Mouse (Mus musculus) cerebellum, adult 9-11 months (tissue): ENCODE measurements around the gene Ssu2.

Source experiments
- DNase-seq: peaks from one replicate; pipeline ENCODE4 v3.0.0; 2022

Gene Ssu2

GRCm38 (mm10) chr6:112337667-112338066, 50.2 kb downstream of the Ssu2 start:
- no peak for DNase-seq

DNA sequence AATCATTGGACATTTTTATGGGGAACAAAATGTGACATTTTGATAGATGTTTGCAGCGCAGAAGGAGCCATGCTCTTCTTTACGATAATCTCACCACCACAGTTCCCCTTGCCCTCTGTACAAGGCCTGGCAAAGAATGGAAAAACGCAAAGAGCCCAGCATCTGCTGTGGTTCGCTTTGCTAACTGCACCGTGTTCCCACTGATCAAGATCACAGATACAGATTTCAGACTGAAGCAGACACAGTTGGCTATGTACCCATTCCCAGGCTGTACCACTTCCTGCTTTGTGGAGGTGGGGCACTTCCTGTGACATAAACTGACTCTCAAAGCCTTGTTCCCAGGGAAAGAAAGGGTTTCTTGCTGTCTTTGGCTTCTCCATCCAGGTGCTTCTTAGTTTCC, 53.9 kb downstream of the Ssu2 start:
- DNase-seq, result no peak

- DNase-seq, result no peak
Measured at GRCm38 (mm10) chr6:112331223-112331598, 56.6 kb downstream of the Ssu2 start.

DNA sequence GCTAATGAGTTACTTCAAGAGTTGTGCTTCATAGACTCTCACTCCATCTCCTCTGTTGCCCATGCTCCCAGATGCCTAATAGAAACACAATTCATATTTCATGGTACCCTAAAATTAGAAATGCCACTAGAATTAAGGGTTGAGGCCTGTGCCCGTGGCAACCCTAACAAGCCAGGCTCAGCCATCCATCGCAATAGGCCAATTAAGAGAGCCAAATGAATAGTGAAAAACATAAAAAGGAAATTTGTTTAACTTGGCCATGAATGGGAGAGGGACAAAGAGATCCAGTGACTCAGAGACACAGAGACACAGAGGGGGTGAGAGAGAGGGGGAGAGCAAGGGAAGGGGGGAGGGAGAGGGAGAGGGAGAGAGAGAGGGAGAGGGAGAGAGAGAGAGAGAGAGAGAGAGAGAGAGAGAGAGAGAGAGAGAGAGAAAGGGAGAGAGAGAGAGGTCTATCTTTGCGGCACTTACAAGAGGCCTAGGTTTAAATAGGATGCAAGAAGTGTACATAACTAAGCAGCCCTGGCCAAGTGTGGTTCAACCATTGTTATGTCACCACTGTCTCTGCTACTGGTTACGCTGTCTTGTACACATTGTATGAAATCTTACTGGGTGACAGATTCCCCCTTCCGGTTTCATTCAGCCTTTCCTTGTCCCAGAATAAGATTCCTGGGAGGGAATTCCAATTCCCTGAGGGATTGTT, 57.2 kb downstream of the Ssu2 start:
- DNase-seq, result no peak

GRCm38 (mm10) chr6:112327793-112328192, 60.0 kb downstream of the Ssu2 start:
- DNase-seq, result no peak

DNA sequence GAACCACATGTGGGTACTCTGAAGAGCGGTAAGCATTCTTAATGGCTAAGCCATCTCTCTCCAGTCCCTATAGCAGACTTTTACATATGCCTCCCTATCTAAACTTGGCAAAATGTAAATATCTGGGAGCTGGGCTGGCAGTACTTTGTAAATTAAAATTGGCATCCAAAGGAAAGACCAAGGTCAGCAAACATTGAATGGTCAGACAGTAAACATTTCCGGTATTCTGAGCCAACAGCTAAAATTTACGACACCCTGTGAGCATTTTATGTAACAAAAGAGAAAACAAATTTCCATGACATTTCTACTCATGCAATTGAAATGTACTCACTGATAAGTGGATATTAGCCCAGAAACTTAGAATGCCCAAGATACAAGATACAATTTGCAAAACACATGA, 62.6 kb downstream of the Ssu2 start:
- no peak for DNase-seq

- DNase-seq, result no peak
Measured at GRCm38 (mm10) chr6:112322916-112323315, 64.9 kb downstream of the Ssu2 start.

- no peak for DNase-seq
Measured at GRCm38 (mm10) chr6:112320679-112321078, 67.1 kb downstream of the Ssu2 start.

GRCm38 (mm10) chr6:112319449-112319848, 68.4 kb downstream of the Ssu2 start:
- no peak for DNase-seq

DNA sequence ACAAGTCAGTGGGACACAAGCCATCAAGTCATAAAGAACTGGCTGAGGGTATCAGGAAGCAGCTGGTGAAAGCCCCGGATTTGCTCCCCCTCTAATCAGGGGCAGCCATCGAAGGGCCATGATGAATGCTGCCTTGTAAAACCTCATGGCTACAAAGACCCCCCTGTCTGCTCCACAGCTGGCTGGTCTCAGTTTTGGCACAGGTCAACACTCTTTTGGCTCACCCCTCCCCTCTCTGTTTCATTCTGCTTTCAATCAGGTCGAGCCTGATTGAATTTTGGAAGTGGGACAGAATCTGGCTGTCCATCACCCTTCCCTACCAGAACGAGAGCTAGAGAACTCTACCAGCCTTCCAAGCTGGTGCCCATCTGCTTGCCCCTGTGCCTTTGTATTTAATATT, 76.4 kb downstream of the Ssu2 start:
- no peak for DNase-seq

DNA sequence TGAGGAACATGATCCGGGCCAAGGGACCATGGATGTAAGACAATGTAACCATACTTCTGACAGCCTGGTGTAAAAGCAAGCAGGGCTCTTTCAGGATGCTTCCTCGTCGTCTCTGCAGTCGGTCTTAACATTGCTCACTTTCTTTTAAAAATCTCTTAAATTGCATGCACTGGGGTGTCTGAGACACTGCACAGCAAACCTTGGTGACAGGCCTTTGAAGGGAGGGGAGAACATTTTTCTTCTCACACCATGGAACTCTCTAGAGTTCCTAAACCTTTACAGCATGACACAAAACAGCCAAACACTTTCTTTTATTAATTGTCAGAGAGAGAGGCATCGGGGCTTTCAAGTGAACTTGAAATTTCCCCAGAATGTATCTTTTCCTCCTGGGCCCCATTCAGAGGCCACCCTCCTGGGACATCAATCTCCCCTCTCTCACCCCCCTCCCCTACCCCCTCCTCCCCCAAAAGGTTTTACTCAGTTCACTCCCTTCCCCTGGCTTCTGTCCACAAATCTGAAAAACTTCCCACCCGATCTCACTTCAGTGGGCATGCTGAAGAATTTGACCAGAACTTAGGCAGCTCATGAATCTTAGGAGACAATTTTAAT, 78.4 kb downstream of the Ssu2 start:
- DNase-seq, result no peak
